Mouse (Mus musculus): ENCODE data around the gene Dhrs7.
A peak's percentile ranks its signal among the peaks of the same experiment; 100 is the strongest.
"Not testable (repeated sequence)": the region's sequence is repeated elsewhere in the genome, so short reads cannot be mapped to it uniquely, and the experiment has no call there.

Gene Dhrs7

DNA sequence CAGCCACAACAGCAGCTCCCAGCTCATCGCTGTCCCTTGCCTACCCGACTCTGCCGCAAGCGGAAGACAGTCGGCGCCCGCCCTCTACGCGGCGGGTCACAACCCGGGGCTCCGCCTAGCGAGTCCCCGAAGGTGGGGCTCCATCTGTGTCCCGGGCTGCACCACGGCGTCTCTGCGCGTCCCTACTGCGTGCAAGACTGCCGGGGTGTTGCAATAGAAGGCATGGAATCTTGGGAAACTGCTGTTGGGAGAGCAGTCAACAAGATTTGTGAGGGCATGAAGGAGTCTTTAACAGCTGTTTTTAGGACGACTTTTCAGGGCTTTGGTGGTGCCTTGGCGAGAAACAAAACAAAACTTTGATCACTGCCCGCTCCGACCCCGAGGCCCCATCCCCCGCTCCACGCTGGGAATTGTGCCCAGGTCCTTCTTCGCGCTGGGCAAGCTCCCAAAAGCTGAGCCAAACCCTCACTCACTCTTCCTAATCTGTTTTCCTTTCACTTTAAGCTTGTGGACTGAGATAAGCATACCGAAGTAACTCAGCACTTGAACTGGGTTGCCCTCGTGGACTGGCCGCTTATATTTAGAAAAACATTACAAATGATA is at the start of gene Dhrs7:
Gene Dhrs7, minus strand, starts transcription at position 175 of the 603 bp plus-strand sequence.
- peak; percentile 75 for DNase-seq (ENCODE audit: extremely low read depth, low read depth, low spot score)

DNA sequence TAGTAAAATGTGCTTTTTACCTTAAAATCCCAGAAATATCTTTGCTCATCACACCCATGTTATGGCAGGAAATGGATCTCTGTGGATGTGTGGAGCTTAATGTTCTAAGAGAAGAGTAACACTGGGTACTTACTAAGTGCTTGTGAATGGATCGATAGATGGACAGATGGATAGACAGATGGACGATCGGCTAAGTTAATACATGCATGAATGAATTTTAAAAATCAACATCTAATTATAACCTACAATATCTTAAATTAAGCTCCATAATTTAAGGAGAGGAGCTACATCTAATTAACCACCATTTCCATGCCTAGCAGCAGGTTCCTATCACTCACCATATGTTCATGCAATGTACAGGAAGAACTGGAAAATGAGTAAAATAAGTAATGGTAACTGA is 45.3 kb upstream of the Dhrs7 start:
- no peak for DNase-seq (ENCODE audit: extremely low read depth, low read depth, low spot score)

DNA sequence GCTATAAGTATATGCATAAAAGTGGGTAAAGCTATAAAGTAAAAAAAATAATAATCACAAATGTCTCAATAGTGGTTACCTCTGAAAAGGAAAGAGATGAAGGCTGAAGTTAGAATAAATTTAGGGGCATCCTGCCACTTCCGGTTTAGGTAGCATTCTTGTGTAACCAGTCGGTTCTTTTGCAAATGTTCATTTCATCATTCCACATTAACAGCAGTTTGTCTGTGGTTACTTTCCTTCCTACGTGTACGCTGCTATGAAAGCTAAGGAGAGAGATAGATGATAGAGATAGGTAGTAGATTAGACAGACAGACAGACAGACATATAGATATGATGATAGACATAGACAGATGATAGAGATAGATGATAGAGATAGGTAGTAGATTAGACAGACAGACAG is 39.4 kb upstream of the Dhrs7 start:
- no peak for DNase-seq (ENCODE audit: extremely low read depth, low read depth, low spot score)

DNA sequence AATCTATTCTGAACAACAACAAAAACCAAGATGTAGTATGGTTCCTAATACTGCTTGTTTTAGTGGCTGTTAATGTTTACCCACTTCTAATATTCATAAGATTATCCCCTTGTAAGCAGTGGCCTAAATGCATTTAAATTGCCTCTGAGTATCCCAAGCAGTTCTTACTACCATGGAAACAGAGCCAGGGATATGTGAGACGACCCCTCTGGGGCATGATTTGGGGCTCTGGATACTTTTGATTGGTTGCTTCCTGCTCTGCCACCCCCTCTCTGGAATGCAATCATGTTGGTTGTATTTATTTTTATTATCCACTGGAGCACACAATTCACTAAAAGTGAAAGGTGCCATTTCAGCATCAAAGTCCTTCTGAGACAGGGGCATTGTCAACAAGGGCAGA is 35.3 kb upstream of the Dhrs7 start:
- no peak for DNase-seq (ENCODE audit: extremely low read depth, low read depth, low spot score)

DNA sequence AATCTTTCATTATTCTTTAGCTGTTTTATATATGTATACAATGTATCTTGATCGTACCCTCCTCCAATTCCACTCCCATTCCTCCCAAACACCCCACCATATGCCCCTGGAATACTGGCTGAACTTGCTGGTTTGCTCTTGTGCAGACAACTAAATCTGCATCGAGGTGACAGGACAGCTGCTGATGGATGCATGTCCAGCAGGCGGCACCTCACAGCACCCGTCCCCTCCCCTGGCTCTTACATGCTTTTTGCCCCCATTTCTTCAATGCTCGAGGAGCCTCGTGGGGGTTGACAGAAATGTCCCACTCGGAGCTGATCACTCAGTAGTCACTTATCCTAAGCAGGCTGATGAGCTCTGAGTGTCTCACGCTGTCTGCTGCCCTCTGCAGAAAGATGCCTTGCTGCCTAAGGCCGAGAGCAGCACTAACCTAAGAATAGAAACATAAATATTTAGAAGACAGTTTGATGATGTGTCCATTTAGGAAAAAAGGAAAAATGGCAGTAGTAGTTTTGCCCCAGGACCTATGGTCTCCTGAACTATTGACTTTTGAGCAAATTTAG is 30.3 kb upstream of the Dhrs7 start:
- DNase-seq (ENCODE audit: extremely low read depth, low read depth, low spot score) = no peak

DNA sequence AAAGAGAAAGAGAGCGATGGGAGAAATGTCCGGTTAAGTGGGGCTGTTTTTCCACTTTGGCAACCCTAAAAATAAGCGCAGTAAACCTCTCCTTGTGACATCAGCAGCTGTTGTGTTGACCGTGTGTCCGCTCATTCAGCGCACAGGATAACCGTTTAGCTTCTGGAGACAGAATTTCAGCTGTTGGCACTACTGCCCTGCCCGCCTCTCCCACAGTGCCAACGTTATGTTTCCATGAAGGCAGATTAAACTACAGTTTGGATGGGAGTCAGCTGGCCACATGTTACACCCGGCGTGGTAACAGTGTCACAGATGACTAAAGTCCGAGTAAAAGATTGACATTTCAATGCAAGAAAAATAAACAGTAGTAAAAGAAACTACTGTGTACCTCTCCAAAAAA is 29.7 kb upstream of the Dhrs7 start:
- no peak for DNase-seq (ENCODE audit: extremely low read depth, low read depth, low spot score)

DNA sequence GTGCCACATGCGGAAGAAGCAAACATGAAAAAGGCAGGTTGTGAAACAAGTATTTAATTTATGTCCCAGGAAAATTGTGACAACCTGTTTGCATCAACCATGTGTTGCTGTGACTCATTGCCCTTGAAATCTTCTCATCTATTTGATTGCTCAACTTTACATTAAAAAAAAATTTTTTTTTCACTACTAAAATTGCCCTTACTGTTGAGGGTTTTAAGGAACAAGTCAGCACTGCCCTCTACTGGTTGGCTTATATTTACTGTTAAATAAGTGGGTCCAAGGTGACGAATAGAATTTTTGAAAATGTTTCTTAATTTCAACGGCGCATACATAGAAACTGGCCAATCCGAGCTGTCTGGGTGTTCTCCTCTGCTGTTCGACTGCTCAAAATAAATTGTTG is 29.2 kb upstream of the Dhrs7 start:
- DNase-seq (ENCODE audit: extremely low read depth, low read depth, low spot score) = peak; percentile 72

DNA sequence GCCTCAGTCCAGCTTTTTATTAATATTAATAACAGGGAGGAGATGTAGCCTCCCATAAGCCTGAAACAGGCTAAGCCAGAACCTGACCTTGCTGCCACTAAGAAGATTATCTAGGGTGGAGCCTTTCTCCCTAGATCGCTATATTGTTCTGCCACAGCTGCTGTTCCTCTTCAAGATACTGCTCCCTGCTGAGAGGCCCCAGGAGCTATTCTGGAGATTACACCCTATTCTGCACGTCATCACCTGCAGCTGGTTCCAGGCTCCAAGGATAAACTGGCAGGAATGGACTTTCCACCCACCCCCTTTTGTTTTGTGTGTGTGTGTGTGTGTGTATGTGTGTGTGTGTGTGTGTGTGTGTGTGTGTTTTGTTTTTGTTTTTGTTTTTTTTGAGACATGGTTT is 23.6 kb upstream of the Dhrs7 start:
- DNase-seq (ENCODE audit: extremely low read depth, low read depth, low spot score) = not testable (repeated sequence)

DNA sequence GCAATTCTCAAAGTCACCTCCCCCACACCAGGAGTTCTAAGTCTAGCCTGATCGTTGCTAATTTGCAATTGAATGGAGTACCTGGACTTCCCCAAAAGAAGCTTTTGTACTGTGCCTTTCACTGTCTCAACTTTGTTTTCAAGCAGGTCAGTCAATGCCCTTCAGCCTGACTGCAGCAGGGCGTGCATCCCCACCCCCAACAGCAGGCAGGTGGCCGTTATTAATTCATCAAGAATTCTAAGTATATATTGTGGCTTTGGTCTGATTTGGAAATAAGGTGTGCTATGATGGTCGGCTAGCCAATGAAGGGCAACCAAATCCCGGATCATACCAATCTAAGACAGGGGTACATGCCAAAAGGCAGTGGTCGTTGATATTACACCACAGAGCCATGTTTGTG is 23.0 kb upstream of the Dhrs7 start:
- DNase-seq (ENCODE audit: extremely low read depth, low read depth, low spot score) = not testable (repeated sequence)

DNA sequence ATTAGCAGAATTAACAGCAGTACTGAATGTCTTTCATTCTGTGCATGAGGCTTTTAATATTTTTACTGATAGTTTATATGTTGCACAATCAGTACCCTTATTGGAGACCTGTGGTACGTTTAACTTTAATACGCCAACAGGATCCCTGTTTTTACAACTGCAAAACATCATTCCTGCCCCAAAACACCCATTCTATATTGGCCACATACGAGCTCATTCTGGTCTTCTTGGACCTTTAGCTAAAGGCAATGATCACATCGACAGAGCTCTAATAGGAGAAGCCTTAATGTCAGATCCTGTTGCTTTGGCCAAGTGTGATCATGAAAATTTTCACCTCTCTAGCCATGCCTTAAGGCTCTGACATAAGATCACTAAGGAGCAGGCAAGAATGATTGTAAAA is 21.9 kb upstream of the Dhrs7 start:
- not testable (repeated sequence) for DNase-seq (ENCODE audit: extremely low read depth, low read depth, low spot score)

DNA sequence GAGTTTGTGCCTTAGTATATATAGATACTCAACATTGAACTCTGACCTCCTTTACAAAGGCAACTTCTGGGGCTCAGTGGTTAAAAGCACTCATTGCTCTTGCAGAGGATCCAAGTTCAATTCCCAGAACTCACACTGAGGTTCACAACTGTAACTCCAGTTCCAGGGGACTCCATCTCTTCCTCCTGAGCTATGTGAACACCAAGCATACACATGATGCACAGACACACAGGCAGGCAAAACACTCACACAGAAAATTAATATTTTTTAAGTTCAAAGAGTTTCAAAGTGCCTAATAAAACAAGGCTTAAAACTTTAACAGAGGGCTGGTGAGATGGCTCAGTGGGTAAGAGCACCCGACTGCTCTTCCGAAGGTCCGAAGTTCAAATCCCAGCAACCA is 18.9 kb upstream of the Dhrs7 start:
- no peak for DNase-seq (ENCODE audit: extremely low read depth, low read depth, low spot score)

DNA sequence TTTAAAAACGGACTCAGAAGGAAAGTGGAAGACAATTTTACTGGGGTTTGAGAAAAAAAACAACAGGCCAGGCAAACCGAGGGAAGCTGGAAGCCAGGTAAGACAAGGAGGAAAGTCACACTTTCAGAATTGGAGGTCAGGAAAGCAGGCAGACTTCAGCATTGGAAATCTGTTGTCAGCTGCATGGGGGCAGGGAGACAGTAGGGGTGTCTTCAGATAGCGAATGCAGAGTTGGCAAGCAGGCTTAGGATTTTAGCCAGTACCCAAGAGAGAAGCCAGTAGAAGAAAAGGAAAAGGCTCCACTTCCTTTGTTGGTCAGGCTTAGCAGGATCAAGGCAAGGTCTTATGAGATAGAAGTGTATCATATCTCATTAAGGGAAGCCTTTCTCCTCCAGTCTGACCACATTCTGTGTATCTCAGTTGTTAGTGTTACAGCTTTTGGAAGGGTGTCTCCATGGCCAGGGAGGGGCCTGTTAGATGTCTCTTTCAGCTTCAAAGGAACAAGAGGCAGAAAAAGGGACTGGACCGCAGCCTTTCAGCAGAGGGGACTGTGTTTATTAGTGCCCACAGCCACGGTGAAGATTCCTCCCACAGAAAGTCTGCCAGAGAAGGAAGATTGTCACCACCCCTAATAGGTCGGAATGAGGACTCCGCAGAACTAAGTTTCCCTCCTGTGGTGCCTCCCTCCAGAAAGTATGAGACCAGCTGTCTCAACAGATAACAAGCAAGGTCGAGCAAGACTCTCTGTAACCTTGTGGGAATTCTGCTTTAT is 18.0 kb upstream of the Dhrs7 start:
- DNase-seq (ENCODE audit: extremely low read depth, low read depth, low spot score) = no peak

DNA sequence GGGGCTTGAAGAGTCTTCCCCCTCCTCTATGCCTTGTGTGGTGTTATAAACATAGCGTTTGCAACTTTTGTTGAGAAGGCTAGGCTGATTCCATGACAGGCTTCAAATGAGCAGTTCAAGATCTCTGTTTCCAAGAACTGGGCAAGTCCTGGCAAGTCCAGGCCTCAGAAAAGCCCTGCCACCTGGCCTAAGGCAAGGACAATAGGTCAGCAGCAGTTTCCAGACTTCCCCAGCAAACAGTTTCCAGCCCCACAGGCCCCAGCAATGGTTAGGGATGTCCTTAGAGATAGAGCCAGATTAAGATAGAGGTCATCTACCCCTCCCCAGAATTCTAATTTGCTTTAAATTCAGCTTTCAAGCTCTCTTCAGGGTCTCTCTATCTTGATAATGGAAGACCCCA is 17.2 kb upstream of the Dhrs7 start:
- no peak for DNase-seq (ENCODE audit: extremely low read depth, low read depth, low spot score)

DNA sequence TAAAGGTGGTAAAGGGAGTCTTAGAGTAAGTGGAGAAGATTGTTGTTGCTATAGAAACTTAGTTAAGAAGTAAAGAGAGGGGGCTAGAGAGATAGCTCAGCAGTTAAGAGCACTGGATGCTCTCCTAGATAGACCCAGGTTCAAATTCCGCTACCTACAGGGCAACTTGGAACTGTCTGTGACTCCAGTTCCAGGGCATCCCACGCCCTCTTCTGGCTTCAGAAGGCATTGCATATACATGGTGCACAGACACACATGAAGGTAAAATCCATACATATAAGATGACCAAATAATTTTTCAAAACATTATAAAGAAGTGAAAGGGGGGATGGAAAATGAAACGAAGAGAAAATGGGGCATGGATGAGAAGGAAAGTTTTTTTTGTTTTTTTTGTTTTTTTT is 14.9 kb upstream of the Dhrs7 start:
- no peak for DNase-seq (ENCODE audit: extremely low read depth, low read depth, low spot score)

DNA sequence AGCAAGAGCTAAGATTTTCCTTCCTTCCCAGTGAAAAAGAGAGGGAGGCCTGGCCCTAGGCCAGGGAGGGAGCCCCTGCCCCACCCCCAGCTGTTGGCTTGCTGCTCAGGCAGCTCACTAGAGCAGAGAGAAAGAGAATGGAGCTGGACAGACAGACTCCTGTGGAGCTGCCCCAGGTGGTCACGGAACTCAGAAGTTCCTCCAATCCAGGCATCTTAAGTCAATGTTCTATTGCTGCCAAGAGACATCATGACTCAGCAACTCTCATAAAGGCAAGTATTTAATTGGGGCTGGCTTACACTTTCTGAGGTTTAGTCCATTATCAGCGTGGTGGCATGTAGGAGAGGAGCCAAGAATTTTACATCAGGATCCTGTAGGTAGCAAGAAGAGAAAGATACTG is 10.1 kb upstream of the Dhrs7 start:
- no peak for DNase-seq (ENCODE audit: extremely low read depth, low read depth, low spot score)

DNA sequence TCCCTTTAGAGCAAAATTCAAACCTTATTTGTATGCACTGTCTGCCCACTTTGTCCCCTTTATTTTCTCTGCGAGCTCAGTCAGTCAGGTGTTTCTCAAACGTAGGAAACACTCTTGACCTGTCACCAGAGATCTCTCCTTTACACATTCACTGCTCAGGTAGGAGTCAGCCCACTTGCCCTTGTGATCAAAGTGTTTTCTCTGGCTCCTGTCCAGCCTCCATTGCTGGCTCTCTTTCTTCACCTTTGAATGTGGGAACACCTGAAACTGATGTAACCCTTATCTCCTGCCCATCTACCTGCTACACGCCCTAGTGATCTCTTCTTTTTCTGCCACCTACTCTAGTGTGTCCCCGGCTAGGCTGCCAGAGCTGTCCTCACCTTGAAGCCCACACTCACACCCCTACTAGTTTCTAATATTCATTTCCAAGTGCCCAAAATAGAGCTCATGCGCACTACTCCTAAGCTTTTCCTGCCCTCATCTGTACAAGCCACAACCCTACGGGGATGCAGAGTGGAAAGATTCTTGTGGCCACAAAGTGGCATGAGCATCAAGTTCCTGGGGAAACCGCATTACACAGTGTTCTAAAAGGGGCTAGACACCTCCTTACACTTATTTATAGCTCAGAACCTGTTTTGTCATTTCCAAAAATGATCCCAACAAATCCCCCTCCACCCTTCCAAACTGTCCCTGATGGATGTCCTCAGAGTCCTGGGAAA is 9.5 kb upstream of the Dhrs7 start:
- DNase-seq (ENCODE audit: extremely low read depth, low read depth, low spot score) = peak; percentile 94

DNA sequence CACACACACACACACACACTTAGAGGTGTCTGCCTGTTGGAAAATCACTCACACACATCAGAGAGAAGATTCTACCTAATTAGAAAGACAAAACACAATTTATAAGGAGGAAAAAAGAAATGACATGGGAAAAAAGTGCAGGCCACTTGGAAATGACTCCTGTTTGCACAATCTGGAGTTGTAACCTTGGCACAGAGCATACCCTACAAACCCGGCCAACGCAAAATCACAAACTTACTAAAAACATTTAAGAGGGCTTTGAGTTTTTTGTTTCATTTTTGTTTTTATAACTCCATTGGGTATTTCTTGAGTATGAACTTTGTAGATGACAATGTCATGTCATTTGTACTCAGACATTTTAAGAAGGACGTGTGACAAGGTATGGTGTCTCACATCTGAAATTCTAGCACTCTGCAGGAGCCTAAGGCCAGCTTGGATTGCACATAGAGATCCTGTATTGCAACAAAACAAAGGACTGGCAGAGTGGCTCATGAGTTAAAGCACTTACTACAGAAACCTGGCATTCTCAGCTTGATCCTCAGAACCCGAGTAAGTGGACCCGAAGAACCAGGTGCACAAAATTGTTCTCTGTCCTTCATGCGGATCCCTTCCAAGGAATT is 6.9 kb upstream of the Dhrs7 start:
- no peak for DNase-seq (ENCODE audit: extremely low read depth, low read depth, low spot score)

DNA sequence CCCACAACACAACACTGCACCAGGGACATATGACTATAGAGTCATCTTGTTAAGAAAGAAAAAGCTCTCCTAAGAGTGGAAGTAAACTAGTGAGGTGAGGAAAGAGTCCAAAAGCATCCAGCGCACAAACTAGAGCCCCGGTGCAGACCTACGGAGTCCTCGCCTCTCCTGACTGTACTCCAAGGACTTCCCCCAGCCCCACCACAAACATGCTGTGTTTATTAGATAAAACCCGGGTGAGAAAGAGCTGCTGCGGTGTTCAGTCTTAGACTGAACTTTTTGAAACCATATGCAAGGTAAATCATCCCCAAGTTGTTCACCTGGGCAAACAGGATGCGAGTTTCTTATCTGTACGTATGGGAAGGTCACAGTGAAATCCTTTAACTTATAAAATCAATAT is 6.2 kb upstream of the Dhrs7 start:
- DNase-seq (ENCODE audit: extremely low read depth, low read depth, low spot score) = no peak

DNA sequence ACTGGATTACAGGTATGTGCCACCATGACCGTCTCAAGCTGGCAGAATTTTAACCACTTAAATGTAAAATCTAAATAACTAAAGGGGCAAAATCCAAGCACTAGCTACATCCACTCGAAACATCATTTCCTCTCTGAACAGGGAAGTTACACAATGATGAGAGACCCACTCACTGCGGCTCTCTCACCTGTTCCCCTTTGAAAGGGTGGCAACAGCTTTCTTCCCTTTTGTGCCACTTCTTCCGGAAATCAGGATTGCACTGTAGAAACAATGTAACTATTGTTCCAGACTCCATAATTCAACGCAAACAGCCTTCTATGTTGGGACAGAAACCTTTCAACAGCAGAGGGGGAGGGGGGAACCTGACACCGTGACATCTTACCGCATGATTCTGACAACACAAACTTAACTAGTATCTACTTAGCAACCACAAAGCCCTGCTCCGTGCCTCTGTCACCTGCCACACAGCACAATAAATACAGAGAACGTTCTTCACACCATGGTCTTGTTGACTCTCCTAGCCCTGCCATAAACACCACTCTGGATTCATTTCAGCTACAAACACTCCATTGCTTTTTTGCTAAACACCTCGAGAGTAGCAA is 3.3 kb upstream of the Dhrs7 start:
- DNase-seq (ENCODE audit: extremely low read depth, low read depth, low spot score) = no peak

DNA sequence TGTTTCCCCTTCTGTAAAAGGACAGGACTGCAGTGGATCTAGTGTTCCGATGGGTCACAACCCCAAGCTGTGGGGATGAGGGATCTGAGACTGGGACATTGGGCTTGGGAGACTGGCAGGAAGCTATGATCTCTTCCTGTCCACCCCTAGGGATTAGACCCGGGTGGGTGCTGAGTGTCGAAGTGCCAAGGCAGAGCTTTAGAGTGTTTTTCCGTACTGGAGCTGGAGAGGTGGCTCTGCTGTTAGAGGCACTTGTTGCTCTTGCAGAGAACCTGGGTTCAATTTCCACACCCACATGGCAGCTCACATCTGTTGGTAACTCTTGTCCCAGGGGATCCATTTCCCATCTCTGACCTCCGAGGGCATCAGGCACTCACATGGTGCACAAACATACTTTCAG is 1.3 kb upstream of the Dhrs7 start:
- no peak for DNase-seq (ENCODE audit: extremely low read depth, low read depth, low spot score)

All from fat pad, adult 2 months (tissue).